Mouse (Mus musculus) ovary, postnatal 14 days (tissue): ENCODE measurements around the gene Mymx.
"Not testable (repeated sequence)": the region's sequence is repeated elsewhere in the genome, so short reads cannot be mapped to it uniquely, and the experiment has no call there.

Experiments
- DNase-seq: peaks from one replicate; pipeline ENCODE4 v3.0.0; 2022; ENCODE audit warnings: low spot score

Gene Mymx

GRCm38 (mm10) chr17:45601877-45602304, at the start of gene Mymx:
TSS of gene Mymx (minus strand) at chr17:45602102.
- no peak for DNase-seq

GRCm38 (mm10) chr17:45644185-45644584, 42.3 kb upstream of the Mymx start:
- DNase-seq = no peak

DNA sequence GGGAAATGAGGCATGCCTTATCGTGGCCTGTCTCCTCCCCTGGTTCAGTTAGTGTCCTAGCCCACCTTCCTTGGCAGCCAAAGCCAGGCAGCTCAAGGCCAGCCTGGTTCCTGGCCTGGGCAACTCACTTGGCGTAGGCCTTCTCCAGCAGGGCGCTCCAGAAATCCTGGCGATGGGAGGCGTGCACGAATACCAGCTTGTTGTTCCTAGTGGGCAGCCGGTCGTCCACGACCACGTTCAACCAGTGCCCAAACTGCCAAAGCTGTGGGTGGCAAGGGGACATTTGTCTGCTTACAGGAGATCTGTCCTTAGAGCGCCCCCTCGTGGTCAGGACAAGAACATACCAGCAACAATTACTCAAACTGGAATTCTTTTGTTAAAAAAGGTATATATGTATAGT, 40.8 kb upstream of the Mymx start:
- DNase-seq = peak; percentile 61

GRCm38 (mm10) chr17:45641981-45642380, 40.1 kb upstream of the Mymx start:
- DNase-seq = no peak

DNA sequence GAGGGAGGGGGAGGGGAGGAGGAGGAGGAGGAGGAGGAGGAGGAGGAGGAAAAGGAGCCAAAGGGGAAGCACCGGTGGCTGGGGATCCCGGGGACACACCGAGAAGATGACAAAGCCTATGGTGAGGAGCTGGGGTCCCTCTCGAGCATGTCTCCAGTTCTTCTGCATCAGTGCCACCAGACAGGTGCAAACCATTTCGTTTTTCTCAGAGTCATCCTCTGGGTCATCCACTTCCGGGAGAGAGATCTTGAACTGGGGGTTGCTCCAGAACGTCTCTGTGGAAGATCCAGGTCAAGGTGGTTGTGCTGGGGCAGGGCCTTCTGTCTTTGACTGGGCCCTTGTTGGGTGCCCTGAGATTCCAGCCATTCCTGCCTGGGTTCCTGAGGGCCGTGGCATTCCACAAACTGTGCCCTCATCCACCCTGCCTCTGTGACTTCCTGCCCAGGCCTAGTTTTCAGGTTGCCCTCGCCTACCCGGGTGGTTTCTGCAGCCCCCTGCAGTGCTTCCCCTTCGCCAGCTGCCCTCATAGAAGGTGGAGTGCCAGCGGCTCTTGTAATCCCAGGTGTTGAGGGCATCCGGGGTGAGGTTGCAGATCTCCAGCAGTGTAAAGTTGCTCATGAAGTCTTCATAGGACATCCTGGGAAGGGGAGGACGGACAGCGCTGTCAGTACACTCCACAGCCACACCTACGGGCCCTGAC, 36.8 kb upstream of the Mymx start:
- no peak for DNase-seq

GRCm38 (mm10) chr17:45634033-45634432, 32.1 kb upstream of the Mymx start:
- DNase-seq = no peak

DNA sequence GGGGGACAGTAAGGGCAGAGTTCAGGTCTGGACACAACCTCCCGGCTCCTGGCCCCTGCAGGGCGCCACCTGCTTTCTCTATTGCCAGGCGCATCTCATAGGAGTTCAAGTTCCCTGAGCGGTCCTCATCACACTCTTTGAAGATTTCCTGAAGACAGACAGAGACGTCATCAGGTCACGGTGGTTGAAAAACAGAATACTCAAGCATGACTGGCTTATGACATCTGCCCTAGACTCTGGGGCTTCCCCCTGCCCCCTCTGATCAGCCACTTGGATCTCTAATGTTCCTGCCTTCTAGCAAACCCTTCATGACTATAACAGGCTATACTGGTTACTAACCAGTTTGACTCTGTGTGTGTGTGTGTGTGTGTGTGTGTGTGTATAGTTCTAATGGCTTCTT, 30.0 kb upstream of the Mymx start:
- no peak for DNase-seq

GRCm38 (mm10) chr17:45630992-45631391, 29.1 kb upstream of the Mymx start:
- no peak for DNase-seq

- peak; percentile 53 for DNase-seq
Measured at GRCm38 (mm10) chr17:45629861-45630694, 28.2 kb upstream of the Mymx start.

DNA sequence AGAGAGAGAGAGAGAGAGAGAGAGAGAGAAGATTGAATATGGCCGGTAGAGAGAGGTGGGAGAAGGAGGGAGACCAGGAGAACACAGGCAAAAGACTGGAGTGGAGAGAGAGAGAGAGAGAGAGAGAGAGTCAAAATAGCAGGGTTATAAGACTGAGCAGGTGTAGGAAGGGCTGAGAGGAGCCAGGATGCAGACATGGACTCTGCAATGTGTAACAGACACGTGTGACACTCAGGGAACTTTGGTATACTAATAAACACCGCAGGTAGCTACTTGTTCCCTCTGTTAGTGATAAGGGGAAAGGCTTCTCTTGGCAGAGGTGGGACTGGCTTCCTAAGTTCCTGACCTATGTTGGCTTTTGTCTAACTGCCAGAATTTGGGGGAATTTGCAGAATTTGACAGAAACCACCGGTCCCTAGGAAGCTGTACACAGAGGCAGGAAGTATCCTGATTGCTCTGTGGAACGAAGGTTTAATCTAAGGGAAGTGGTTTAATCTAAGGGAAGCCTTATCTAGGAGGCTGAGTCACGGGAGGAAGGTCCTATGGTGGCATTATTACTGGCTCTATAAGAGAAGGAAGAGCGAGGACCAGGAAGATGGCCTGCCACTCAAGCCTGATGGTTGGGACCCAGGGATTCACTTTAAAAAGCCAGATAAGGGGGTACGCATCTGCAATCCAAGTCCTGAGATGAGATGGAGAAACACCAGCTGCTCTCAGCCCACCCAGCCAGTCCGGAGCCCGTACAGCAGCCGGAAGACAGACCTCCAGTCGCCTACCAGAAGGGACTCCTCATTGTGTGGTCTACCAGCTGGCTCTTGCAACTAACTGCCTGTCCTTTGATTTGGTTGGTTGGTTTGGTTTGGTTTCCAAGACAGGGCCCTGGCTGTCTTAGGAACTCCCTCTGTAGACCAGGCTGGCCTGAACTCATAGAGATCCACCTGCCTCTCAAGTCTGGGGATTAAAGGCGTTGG, 27.3 kb upstream of the Mymx start:
- no peak for DNase-seq

- DNase-seq = no peak
Measured at GRCm38 (mm10) chr17:45628160-45628559, 26.3 kb upstream of the Mymx start.

DNA sequence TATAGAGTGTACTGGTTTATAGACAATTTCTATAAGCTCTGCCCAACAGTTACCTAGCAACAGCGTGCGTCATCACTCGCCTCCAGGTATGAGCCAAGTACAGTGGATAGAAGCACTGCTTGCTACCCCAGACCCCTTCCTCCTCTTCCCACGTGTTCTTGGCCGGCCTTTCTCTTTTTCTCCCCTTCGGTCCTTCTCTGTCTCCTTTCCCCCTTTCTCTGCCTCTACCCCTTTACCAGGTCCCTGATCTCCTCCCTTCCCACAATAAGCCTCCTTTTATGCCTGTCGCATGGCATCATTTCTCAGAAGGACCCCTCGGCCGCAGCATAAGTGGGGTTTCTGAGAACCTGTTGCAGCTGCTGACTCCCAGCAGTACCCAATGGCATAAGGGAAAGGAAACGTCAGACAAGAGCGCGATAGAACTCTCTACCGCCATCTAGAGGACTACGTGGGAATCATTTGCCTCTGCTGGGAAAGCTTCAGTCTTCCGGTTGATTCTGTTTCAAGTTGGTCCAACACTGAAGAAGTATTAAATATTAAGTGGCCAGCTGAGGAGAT, 24.8 kb upstream of the Mymx start:
- DNase-seq = peak; percentile 64

GRCm38 (mm10) chr17:45623425-45623824, 21.5 kb upstream of the Mymx start:
- DNase-seq = not testable (repeated sequence)

DNA sequence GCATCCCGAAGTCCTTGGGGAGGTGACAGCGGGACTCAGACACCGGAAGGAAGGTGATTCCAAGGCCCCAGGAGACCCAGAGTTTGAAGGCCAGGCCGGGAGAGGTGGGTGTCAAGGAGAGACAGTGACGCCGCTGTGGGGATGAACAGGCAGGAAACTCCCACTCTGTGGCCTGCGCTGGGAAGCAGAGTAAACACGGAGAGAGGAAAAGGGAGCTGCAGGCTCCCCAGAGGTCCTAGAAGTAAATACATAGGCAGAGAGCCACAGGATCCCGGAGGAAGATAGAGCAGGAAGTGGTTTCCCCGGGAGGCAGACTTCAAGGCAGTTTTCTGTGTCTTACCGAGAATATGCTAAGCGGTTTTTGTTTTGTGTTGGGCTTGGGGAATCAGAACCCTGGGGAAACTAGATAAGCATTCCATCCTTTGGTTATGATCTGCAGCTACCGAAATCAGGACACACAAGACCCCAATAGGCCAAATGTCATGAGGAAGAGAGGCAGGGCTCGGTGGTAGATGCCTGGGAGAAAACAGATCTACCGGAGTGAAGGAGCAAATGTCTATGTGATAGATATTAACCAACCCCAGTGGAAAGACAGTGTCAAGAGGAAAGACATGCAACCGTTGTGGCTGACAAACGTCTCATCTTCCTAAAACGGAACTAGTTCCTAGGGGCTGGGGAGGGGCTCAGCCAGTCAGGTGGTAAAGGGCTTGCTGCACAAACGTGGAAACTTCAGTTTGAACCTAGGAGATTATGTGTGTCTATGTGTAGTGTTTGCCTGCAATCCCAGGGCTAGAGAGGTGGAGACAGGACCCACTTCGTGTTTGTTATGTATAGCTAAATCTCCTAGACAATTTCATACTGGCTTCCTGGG, 17.7 kb upstream of the Mymx start:
- no peak for DNase-seq

DNA sequence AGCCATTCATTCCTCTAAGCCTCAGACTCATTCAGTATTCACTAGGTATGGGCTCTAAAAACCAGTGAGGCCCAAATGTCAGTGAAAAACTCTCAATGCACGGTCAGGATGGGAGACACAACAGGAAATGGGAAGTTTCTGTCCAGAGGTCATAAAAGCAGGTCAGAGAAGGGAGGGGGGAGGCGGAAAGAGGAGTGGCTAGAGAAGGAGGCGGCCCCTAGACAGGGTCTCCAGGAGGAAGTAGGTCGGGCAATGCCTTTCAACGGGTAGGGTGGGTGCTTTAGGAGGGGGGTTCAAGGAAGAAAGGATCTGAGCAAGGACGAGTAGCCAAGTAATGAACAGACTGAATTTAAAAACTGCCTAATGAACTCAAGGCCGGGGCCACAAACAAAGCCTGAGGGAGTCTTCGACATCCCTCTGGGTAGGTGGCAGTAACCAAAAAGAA, 17.1 kb upstream of the Mymx start:
- no peak for DNase-seq

- no peak for DNase-seq
Measured at GRCm38 (mm10) chr17:45617655-45618054, 15.8 kb upstream of the Mymx start.

DNA sequence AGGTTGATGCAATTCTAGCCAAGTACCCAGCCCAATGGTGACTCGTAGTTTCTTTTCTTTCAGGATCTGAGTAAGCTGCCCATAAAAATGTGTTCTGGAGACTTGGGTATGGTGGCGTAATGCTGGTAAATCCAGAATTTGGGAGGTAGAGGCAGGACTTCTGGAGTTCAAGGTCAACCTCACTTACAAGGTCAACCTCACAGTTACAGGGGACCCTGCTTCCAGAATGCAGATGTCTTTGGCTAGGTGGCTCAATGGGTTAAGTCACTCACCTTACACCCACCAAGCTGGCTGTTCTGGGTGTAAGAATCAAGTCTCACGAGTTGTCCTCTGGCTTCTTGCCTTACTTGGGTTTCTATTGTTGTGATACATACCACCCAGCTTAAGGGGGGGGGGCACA, 14.8 kb upstream of the Mymx start:
- no peak for DNase-seq

DNA sequence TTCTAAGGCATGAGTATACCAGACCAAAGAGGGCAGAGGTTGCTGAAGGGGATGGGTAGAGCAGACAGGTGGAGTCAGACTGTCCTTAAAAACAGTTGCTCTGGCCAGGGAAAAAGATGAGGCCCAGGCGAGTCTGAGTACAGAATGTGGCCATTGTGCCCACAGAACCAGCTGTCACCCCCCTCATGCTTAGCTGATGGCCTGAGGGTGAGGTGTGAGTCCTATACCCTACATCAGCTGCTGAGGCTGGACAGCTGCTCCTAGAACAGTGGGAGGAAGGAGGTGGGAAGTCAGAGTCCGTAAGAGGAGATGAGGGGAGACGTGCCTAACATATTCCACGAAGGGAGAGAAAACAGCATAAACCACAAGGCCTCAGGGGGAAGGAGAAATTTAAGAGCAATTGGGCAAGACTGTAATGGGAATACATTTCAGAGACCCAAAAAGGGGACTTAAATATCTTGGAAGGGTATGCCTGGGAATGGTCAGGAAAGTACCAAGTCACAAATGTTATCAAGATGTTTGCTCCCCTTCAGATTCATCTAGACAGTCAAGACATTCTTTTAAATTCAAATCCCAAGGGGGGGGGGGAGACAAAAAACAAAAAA, 14.2 kb upstream of the Mymx start:
- no peak for DNase-seq

- no peak for DNase-seq
Measured at GRCm38 (mm10) chr17:45612921-45613320, 11.0 kb upstream of the Mymx start.

DNA sequence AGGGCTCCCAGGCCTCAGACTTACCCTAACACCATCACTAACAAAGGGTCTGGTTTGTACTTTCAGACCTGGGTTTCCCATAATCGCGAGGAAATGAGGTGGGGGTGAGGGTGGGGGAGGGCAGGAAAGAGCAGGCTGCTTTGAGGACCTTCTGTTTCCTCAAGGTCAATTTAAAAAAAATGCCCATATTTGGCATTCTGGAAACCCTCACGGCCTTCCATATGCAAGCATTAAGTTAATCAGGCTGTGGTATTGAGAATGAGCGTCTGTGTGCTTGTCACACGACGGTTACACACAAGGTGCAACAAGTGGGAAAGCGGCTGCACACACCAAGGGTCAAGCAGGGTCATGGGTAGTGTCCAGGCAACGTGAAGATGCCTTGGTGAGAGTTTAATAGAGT, 10.1 kb upstream of the Mymx start:
- DNase-seq = no peak
